Mouse (Mus musculus): ENCODE results near the gene Vwc2. TPM values are rescaled to one million over a fixed set of nuclear protein-coding genes. Genes with fewer than 3 reads are reported as not detected.
A peak's percentile ranks its signal among the peaks of the same experiment; 100 is the strongest.

Vwc2 gene
- 1 to 10 TPM; 6.2 to 6.8 TPM for total RNA-seq (2021)
- long read RNA-seq, experiment 1, partial matches to known transcripts, result 3 of 4 reads
- long read RNA-seq, experiment 1, other reads (novel, unspliced or antisense), result 0 of 4 reads
- long read RNA-seq, experiment 2, partial matches to known transcripts, result 4 of 7 reads
- long read RNA-seq, experiment 2, other reads (novel, unspliced or antisense), result 0 of 7 reads

DNA sequence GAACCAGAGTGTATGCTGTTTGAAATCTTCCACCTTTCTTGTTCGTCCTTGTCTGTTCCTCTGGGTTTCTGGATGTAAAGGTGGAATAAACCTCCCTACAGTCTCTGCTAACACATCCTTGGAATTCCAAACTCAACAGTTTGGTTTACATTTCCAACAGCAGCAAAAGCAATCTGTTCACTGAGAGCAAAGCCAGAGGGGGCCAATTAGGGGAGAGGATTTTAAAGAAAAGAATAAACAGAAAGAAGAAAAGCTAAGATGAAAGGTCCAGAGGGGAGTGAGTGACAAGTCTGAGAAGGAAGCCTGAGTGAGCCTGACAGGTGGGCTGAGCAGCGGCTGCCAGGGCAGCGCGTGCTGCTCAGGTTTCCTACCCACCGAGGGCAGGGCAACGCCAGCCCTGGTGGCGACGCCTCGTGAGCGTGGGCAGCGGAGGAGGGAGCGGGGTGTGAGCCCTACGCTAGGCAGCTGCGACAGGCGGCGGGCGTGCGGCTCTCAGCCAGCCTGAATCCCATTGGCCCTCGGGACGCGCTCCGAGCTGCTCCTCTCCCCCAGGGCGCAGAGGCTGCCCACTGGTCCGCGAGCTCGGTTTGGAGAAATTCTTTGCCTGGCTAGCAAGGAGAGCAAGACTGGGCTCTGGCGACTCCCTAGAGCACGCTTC lies at the start of gene Vwc2:
Gene Vwc2, plus strand, starts transcription at position 648 of the 658 bp plus-strand sequence.
- DNase-seq (ENCODE audit: low spot score in 2 of 2), result peak; percentile 15 to 29

DNA sequence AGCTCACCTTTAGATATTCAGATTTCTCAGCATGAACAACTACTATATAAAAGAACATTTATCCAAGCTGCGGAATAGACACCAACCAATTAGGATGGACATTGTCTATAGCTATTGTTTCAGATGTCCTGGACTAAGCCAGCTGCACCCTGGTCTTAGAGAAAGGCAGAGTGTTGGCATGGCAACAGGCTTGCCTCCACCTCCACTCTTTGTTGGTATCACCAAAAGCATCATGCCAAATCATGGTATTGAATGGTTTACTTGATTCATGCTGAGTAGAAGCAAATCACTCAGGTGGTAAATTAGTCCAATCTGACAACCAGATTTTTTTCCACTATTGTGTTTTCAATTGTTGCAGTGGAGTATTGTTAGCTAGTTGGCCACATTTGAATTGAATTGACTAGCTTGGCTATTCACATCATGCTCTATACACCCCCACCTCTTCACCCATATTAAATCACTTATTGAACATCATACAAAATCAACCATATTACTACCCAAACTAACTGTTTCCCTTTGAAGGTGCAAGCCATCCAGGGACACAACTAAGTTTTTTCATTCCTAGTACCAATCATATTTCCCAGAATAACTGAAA lies 25.8 kb upstream of the Vwc2 start:
- no peak for DNase-seq (ENCODE audit: low spot score in 2 of 2)

DNA sequence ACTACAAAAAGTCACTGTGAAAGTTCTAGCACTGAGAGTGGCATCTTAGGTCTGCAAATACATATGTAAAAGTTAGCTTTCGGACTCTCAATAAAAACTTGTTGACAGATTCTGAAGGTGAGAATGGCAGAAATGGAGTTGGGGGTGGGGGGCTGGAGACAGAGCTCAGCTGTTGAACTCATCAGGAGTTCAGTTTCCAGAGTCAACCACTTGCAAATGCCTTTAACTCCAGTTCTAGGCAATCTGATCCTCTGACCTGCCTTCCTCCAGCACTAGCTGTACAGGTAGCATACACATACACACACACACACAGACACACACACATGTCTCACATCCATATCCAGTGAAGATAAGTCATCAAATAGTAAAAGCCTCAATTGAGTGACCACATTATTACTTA lies 16.4 kb upstream of the Vwc2 start:
- DNase-seq (ENCODE audit: low spot score in 2 of 2), result no peak

DNA sequence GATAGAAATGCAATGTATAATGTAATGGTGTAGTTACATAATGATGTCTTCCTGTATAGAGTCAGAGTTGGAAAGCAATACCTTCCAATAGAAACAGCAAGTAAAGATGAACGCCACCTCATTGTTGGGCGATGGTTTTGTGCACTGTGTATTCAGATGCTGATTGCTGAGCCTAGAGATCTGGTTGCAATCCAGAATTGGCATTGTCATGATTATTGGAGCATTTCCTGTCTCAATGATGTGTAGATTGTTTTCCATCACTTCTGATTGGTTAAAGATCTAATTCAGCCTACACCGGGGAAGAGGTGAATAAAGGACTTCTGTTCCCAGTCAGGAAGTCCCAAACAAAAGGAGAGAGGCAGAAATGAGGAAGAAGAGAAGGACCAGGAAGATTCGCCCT lies 15.7 kb upstream of the Vwc2 start:
- no peak for DNase-seq (ENCODE audit: low spot score in 2 of 2)

DNA sequence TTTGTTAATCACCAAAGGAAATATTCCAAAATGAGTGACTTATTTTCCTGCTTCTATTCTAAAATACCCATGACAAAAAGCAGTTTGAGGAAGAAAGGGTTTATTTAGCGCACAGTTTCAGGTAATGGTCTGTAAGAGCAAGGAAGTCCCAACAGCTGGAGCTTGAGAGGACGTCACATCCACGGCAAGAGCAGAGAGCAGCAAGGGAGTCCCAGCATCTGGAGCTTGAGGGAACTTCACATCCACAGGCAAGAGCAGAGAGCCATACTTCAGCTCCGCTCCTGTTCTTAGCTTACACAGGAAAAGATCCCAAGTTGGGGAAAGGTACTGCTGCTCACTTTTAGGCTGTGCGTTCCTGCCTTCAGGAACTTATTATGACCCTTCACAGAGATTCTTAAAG lies 15.0 kb upstream of the Vwc2 start:
- no peak for DNase-seq (ENCODE audit: low spot score in 2 of 2)

DNA sequence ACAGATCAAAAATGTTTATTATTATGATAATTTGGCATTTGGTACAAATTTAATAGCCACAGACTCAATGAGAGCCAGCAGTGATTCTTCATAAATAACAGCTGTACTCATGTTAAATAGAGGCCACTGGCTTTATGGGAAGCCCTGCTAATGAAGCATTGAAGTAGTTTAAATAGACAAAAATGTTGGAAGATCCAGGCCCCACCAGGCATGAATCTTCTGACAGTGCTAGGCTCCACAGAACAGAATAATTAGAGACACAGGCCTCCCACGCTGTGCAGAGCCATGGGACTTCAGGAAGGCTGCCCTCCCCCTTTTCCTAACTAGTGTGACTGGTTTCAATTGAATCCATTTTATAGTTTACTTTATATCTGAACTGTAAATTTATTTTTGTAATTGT lies 11.8 kb upstream of the Vwc2 start:
- DNase-seq (ENCODE audit: low spot score in 2 of 2), result no peak

DNA sequence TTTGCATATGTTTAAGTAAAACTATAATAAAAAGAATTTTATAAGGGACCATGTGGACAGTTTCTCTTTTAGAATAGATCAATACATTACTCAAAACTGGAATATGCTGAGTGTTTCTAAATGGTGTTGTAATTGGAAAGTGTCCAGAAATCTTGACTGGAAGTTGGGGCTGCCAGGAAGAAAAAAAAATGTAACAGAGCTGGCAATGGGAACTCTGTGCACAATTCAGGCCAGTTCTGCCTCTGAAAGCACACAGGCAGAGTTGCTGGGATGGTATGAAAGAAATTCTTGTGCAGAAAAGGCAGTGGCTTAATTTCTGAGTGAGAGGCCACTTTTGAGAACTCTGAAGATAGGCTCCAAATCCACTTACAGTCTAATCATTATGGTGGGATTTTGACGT lies 11.4 kb upstream of the Vwc2 start:
- peak in 1 of 2 experiments; percentile 23 for DNase-seq (ENCODE audit: low spot score in 2 of 2)

DNA sequence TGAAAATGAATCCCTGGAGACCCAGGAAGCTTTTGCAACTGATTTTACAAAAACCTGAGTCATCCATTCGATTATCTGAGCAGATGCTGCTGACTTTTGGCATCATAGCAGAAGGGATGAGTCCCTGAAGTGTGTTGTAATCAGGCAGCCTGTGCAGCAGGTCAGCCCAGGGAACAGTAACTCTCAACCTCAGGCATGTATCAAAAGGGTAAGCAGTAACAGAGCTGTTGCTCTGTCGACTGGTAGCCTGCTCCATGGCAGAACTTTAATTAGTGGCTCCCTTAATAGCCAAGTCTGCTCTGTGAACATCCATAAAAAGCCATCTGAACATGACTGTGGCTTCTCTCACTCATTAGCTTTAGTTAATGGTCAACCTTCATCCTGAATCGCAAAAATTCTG lies 5.1 kb upstream of the Vwc2 start:
- DNase-seq (ENCODE audit: low spot score in 2 of 2), result no peak

DNA sequence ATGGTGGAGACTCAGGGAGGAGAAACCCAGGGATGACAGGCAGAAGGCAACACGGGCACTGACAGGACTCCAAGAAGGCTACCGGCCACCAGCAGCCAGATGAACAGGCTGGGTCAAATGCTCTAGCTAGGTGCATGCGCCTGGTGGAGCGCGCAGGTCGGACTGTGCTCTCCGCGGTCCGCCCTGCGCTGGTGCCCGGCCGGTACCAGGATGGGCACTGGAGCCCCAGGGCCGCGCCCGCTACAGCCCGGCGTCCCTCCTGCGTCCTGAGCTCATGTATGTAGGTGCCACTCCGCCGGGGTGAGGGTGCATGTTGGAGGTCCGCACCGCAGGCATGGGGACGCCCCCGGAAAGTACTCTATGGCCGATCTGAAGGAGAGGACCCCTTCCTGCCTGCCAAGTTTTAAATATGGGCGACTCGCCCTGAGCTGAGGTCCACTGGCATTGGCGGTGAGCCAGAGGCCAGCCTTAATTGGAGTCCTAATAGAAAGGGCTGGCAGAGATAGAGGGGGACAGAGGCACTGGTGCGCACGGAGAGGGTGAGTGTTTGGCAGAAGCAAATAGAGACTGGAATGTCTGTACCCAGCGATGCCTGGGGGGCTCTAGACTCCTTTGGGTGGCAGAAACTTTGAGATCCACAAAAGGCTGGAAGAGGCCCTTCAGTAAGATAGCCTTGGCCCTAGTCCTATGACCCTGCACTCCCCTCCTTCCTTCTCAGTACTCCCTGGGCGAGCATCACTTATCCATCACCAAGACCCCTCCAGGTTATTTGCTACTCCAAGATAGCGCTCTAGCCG lies 409 bp downstream of the Vwc2 start:
- peak in 1 of 2 experiments; percentile 9 for DNase-seq (ENCODE audit: low spot score in 2 of 2)

DNA sequence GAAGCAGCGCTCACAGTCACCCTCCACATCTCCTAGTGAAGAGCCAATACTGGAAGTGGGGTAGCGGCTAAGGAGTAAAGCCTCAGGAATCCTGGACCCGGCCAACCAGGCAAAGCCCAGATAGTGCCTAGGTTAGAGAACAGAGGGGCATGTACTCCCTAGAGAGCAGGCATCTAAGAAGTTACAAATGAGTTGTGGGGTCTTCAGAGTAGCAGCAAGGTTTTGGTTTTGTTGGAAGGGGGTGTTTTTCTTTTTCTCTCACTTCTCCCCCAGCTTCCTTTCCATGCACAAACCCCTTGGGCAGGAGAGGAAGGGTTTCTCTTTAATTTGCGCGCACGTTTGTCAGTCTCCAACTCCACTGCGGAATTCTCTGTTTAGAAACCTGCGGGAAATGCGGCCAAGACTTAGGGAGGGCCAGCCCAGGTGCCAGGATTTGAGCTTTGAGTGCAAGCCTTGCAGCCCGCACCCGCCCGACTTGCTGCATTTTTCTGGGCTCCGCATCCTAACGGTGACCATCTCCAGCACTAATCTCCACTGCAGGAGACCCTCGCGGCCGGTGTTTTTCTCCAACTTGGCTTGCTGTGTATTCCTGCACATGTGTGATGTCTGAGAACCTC lies 1.1 kb downstream of the Vwc2 start:
- no peak for DNase-seq (ENCODE audit: low spot score in 2 of 2)

DNA sequence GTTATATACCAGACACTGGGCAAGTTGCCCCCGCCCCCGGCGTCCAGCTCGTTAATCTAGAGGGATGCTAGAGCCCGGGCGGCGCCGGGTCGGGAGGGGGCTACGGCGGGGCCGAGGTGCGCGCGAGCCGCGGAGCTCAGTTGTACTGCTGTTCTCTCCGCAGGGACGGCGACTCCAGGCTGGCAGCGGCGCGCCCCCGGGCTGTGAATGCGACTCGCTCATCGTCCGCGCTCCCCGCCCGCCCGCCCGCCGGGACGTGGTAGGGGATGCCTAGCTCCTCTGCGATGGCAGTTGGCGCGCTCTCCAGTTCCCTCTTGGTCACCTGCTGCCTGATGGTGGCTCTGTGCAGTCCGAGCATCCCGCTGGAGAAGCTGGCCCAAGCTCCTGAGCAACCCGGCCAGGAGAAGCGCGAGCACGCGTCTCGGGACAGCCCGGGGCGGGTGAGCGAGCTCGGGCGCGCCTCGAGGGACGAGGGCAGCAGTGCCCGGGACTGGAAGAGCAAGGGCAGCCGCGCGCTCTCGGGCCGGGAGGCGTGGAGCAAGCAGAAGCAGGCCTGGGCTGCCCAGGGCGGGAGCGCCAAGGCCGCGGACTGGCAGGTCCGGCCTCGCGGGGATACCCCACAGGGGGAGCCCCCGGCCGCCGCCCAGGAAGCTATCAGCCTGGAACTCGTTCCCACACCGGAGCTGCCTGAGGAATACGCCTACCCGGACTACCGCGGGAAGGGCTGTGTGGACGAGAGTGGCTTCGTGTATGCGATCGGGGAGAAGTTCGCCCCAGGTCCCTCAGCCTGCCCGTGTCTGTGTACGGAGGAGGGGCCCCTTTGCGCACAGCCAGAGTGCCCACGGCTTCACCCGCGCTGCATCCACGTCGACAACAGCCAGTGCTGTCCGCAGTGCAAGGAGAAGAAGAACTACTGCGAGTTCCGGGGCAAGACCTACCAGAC lies 1.9 kb downstream of the Vwc2 start:
- peak in 1 of 2 experiments; percentile 16 for DNase-seq (ENCODE audit: low spot score in 2 of 2)

DNA sequence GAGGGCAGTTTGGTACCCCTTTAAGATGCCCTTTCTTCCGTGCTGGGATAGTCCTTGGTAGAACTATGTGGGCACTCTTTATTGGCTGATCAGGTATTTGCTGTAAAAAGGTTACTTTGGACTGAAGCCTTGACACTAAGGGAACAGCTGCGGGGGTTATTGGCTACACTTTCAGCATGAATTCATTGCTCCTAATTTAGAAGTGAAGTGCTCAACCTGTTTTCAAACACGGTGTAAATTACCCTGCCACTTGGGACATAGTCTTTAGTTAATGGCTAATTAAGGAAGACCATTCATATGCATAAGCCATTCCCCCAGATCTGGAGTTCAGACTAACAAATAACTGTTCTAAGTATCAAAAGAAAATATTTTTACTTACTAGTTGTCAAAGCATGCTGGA lies 2.7 kb downstream of the Vwc2 start:
- no peak for DNase-seq (ENCODE audit: low spot score in 2 of 2)

DNA sequence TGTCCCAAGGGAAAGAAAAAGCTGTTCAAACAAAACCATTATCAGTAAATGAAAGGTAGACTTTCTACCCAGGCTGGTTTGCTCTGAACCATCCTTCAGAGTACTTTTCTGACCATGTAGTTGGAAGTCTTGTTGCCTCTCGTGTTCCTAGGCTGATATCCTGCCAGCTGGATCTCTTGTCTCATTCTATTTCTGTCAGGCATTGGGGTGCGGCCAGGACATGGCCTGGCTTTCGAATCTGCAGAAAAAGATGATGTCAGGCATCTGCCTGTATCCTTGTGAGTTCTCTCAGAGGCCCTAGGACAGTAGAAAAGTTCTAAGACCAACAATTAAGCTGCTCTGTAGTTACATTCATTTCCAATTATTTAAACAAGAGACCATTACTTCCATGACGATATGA lies 8.8 kb downstream of the Vwc2 start:
- no peak for DNase-seq (ENCODE audit: low spot score in 2 of 2)

DNA sequence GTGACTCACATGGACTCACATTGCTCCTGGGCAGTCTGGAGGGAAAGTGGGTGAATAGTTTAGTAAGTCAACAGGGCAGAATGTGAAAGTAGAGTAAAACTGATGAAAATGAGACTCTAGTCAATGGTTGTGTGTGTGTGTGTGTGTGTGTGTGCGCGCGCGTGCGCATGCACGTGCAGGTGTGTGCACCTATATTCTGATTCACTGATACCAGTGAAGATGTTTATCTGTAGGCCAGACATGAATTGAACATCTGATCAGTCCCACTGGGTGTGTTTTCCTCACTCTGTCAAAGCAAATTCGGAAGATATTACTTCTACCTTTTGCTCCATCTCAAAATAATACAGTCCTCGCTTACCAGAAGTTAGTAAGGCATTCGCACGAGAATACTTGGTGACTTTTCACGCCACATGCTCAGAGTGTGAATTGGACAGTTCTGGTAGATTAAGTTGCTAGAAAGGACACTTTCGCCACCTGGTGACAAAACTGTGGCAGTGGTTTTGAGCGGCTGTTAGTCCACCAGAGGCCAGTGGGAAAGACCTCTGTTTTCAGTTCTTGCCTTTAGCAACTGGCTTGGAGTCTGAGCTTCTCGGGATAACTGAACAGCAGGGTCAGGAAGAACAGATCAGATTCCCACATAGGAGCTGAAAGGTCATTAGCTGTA lies 17.5 kb downstream of the Vwc2 start:
- DNase-seq (ENCODE audit: low spot score in 2 of 2), result peak; percentile 44 to 64

DNA sequence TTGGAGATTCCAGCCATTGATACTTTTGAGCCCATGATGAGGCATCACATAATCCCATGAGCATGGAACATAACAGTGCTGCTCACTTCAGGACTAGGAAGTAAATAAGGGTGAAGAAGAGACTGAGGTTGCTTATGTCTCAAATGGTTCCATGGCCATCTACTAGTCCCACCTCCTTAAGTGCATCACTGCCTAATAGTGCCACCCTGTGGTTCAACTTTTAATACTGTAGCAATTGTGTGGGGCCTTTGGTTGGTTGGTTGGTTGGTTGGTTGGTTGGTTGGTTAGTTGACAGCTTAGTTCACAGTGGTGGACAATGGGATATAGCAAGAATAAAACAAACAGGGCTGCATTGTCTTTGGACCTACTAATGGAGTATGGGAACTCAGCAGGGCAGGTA lies 26.6 kb downstream of the Vwc2 start:
- DNase-seq (ENCODE audit: low spot score in 2 of 2), result no peak

DNA sequence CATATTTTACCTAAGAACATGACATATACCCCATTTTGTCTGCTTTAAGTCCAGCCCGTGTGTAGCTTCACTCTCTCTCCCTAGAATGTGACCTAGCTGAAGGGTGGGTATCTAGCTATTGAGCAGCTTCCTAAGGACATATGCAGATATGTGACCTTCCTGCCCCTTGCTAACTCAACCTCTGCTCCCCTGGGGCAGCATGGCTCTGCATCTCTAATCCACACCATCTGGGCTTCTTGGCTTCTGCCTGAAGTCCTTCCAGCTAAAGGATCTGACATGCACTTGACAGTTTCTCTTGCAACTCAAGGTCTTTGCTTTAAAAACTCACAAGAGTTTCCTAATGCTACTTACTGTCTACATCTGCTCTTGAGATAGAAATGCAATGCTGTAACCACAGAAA lies 38.7 kb downstream of the Vwc2 start:
- no peak for DNase-seq (ENCODE audit: low spot score in 2 of 2)

DNA sequence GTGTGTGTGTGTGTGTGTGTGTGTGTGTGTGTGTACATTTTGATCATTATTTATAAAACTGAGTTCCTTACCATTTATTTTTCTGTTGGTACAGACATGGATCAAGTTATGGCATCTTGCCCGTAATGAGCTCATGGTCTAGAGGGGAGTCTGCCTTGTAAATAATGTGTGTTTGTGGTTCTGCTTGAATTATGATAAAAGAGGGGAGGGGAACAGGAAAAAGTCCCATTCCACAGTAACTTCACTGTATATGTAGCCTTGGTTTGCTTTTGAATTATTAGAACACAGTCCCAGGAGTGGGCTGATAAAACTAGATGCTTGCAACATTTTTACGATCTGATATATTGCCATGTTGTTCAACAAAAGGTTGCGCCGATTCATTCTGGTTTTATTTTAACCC lies 57.4 kb downstream of the Vwc2 start:
- no peak for DNase-seq (ENCODE audit: low spot score in 2 of 2)

DNA sequence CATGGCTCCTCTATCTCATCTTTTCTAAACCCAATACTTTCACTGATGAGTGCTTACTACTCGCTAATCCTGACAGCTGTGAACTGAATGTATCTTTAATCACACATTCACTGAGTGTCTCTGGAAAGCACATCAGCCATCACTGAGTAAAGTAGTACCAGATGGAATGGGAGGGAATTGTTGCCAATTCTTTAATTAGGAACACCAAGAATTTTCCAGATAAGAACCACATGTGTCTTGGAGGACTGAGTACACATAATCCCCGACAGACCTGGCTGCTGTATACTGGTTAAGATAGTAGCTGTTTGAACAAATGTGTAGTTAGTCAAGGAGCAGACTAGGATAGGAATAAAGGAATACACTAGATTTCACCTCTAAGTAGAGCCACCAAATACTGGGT lies 61.2 kb downstream of the Vwc2 start:
- no peak for DNase-seq (ENCODE audit: low spot score in 2 of 2)

DNA sequence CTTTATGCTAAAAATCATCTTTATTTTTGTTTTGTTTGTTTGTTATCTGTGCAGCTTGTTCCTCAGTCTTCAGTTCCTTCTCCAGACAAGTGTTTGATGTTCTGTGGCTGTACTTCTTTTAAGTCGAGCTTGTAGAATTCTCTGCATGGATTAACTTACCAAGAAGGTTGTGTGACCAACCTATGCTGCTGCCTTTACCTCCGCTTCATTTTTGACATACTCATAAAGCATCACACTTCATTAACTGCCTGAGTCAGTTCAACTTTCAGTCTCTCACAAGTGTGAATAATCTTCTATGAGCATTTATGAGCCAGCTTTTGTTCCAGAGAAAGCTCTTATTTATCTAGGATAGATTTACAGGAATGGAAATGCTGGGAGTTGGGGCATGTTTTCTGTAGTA lies 68.7 kb downstream of the Vwc2 start:
- no peak for DNase-seq (ENCODE audit: low spot score in 2 of 2)

DNA sequence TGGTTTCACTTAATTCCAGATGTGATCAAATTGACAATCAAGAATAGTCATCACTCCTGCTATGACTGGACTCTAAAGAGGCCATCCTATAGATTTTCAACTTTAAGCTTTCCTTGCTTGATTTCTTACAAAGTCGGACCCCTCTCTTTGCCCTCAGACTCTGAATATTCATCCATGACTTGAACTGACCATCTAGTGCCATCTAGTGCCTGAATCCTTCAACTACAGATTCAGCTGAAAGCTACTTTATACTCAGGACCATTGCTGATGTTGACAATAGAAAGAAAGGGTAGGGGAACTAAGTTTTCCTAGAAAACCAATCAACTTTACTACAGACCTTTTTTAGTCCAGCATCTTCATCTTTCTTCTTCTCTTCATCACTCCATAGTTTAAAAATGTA lies 109.1 kb downstream of the Vwc2 start:
- peak in 1 of 2 experiments; percentile 27 for DNase-seq (ENCODE audit: low spot score in 2 of 2)

Measured in layer of hippocampus, postnatal 14 days (tissue).